Mouse (Mus musculus) heart, postnatal 0 days (tissue): Measurements from ENCODE around the gene Tfap4.

Source experiments
- CTCF ChIP-seq: IDR thresholded peaks from 2 replicates; pipeline ENCODE4 v1.5.1; 2016; ENCODE audit warnings: antibody characterized with exemption, control low read depth, low read depth
- EP300 ChIP-seq: IDR thresholded peaks from 2 replicates; pipeline ENCODE4 v1.6.1; 2016; ENCODE audit warnings: antibody characterized with exemption, low read depth

- TF ChIP-seq CTCF (no peak), EP300 (no peak)
Observed at GRCm38 (mm10) chr16:4583807-4584206, 24.2 kb upstream of the Tfap4 start.
